Mouse (Mus musculus) 3134 (cell line): ENCODE data around the gene Gria1.

Experiments
- DNase-seq: peaks from one replicate; pipeline ENCODE4 v3.0.0-alpha.2; 2011; ENCODE audit warnings: low spot score; ENCODE audit not compliant: insufficient read length; ENCODE audit errors: extremely low read depth

Gria1 gene

GRCm38 (mm10) chr11:57271687-57272086 lies 260.5 kb downstream of the Gria1 start:
- DNase-seq: no peak

GRCm38 (mm10) chr11:57274687-57275086 lies 263.5 kb downstream of the Gria1 start:
- no peak for DNase-seq

DNA sequence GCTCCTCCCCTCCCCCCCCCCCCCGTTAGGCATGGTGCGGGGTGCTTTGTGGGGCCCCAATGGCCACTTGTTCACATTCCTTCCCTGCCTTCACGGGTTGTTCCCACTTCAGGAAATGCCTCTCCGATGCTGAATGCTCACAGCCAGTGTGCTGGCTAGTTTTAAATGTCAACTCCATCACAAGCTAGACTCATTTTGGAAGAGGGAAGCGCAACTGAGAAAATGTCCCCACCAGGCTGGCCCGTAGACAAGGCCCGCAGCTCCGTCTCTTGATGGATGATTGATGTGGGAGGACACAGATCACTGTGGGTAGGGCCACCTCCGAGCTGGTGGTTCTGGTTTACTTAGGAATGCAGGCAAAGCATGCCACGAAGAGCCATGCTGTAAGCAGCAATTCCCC lies 266.9 kb downstream of the Gria1 start:
- DNase-seq: no peak

GRCm38 (mm10) chr11:57286119-57286518 lies 274.9 kb downstream of the Gria1 start:
- no peak for DNase-seq

DNA sequence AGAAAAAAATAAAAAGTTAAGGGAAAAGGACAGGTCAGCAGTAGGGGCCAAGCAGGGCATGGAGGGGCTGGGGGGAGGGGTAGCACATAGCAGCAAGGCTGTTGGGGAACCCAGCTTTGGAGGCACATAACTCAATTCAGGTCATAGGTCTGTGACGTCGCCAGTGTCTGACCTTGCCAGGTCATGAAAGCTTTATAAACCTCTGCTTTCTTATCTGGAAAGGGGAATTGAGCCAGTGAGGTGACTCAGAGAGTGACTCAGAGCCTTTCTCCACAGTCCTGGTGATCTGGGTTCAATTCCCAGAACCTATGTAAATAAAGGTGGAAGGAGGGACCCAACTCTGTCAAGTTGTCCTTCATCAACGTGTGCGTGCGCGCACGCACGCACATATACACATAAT lies 286.2 kb downstream of the Gria1 start:
- DNase-seq: no peak

DNA sequence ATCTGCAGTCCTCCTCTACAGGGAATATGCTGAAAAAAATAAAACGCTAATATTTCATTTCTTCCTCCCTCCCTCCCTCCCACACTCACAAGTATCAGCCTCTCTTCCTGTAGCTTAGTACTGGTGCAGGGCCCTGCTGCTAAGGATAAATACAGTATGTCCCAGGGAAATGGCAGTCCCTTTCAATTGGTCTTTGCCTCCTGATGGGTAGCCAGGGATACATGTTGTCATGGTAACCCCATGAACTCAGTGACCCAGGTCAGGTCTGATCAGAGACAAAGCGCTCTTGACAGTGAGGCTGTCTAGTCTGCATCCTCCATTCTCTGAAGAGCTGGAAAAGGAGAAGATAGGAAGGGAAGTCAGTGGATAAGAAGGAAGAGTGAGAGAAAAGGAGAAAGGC lies 287.1 kb downstream of the Gria1 start:
- no peak for DNase-seq

DNA sequence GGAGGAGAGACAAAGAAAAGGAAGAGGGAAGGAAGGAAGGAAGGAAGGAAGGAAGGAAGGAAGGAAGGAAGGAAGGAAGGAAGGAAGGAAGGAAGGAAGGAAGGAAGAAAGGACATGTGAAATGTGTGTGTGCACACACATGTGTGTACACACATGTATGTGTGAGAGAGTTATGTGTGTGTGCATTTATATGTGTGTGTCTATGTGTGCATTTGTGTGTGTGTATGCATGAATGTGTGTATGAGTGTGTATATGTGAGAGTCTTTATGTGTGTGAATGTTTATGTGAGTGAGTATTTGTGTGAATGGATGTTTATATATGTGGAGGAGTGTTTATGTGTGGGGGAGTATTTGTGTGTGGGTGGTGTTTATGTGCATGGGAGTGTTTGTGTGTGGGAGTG lies 287.5 kb downstream of the Gria1 start:
- no peak for DNase-seq

- no peak for DNase-seq
Observed at GRCm38 (mm10) chr11:57303602-57304001, 292.4 kb downstream of the Gria1 start.

- DNase-seq: no peak
Observed at GRCm38 (mm10) chr11:57306116-57306515, 294.9 kb downstream of the Gria1 start.

GRCm38 (mm10) chr11:57306892-57307291 lies 295.7 kb downstream of the Gria1 start:
- no peak for DNase-seq

DNA sequence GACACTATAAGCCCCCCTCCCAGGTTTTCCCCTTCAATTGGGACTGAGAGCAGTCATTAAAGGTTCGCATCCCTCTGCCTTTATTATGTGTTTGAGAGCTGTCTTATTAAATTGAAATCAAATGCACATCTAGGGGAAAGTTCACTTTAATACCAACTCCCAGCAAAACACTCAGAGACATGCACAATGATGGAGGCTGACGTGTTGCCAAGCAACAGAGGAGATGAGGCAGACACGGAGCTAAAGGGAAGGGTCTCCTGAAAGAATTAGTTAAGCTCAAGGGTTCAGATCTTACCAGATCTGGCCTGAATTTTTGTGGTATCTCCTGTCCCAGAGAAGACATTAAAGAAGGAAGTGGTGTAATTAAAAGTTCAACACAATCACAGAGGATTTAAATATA lies 305.9 kb downstream of the Gria1 start:
- no peak for DNase-seq

- DNase-seq: no peak
Observed at GRCm38 (mm10) chr11:57317478-57317877, 306.3 kb downstream of the Gria1 start.

GRCm38 (mm10) chr11:57319374-57319773 lies 308.2 kb downstream of the Gria1 start:
- DNase-seq: no peak

DNA sequence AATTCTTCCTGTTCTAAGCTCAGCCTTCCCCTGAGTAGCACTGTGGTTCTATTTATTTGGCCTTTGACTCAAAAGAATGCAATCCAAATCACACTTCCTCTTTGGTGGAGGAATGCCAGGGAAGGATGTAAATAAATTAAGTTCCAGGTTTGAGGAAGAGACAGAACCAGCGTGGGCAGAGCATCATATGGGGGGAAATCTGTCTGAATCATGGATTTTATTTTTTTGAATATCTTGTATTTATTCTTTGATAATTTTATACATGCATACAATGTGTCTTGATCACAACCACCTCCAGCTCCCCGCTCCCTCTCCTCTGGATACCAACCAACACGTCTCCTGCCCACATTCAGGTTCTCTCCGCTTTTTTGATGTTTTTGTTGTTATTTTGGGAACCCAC lies 312.9 kb downstream of the Gria1 start:
- DNase-seq: no peak
